Mouse (Mus musculus) 416B (cell line): Measurements from ENCODE around the gene Ubb.

ENCODE experiments used
- DNase-seq: peaks from one replicate; pipeline ENCODE4 v3.0.0; 2011; ENCODE audit warnings: low read depth

Gene Ubb

DNA sequence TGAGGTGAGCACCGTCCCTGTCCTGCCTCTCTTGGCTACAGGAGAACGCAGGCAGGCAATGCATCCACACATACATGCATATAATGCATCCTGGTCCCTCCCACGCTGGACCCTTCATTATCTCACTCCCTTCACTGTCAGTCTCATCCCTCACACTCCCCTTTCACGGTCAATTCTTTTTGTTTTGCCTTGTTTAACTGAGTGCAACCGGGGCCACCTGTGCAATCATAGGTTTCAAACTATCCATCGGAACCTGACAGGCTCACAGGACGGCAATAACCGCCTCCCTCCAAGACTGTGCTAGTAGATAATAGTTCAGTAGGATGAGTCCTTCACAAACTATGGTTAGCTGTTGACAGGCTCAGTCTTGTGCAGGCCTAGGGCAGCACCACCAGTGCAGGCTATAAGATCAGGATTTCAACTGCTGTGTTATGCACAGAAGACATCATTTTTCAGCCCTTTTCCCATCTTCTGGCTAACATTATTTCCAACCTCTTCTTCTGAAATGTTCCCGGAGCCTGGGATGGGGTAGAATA lies 33.8 kb downstream of the Ubb start:
- DNase-seq: no peak

DNA sequence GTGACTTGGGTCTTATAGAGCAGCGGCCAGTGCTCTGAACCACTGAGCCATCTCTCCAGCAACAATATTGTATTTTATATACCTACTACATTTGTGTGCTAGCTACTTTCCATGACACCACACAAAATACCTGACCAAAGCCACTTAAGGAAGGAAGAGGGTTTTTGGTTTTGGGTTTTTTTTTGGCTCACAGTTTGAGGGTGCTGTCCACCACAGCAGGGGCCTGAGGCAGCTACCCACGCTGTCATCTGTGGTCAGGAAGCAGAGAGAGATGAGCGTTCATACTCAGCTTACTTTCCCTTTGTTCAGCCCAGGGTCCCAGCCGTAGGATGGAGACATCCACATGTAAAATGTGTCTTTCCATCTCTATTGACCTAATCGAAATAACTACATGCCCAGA lies 36.1 kb downstream of the Ubb start:
- DNase-seq: peak; percentile 72

DNA sequence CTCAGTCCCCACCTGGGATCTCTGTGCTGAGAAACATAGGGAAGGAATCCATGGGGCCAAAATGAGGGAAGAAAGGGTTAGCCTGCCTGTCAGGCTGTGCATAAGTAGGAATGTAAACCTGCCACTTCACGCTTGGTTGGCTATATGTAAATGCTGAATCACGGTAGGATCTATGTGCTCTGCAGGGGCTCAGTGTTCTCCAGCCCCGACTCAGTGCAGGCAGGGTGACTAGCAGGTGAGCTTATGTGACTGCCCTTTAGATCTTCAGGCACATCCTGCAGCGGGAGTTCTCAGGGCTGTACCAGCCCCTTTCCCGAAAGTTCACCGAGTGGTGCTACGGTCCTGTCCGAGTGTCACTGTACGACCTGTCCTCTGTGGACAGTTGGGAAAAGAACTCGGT lies 38.4 kb downstream of the Ubb start:
- no peak for DNase-seq

DNA sequence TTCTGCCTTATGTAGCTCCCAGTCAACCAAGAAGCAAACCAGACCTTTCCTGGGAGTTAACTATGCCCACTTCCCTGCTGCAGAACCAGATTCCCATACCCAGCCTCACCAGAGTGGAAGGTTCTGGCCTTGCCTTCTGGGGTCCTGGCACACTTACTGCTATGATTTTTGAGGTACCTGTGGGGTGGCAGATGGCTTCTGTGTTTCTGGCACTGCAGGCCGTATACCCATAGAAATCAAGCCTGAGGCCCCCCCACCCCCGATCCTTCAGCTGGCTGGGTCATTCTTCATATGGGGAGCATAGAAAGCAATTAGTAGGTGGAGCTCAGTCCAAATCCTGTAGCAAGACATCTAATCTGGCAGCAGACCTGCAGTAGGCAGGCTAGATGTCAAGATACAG lies 40.1 kb downstream of the Ubb start:
- no peak for DNase-seq

DNA sequence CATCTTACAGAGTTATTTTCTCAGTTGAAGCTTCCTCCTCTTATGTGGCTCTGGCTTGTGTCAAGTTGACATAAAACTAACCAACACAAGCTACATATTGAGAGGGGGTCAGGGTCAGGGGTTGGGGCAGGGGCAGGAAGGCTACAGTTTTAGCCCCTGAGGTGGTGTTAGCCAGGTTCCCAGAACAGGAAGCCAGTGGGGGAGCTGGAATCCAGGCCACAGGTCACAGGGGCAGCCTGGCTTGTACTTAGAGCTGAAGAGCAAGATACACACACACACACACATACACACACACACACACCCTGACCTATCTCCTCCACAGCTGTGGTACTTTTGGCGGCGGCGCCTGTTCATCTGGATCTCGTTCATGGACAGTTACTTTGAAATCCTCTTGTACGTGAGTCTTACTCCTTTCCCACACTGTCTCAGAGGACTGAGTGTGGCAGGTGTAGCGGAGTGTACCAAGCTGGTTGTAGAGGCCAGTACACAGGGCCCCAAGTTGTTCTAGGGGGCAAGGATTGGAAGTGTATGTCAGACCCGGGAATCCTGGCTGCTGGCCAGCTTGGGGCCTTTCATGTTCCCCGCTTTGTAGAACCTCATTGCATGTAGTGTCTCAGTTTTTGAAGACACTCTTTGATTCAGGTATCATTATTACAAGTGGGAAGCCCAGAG lies 41.1 kb downstream of the Ubb start:
- DNase-seq: no peak

DNA sequence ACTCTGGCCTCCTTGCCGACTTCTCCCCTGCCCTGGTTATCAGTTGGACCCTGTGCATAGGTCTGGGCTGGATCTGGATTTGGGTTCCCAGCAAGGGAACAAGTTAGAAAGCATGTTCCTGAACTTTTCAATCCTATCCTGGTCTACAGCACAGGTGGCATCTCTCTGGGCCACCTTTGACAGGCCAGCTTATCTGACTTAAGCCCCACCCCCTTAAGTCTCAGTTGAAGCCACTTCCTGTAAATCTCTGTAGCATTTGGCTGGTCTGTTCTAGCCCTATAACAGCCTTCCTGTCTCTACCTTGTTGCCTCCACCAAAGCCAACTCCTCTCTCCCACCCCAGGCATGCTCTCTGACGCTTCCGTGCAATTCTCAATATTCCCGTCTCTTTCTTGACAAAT lies 47.6 kb downstream of the Ubb start:
- DNase-seq: no peak

DNA sequence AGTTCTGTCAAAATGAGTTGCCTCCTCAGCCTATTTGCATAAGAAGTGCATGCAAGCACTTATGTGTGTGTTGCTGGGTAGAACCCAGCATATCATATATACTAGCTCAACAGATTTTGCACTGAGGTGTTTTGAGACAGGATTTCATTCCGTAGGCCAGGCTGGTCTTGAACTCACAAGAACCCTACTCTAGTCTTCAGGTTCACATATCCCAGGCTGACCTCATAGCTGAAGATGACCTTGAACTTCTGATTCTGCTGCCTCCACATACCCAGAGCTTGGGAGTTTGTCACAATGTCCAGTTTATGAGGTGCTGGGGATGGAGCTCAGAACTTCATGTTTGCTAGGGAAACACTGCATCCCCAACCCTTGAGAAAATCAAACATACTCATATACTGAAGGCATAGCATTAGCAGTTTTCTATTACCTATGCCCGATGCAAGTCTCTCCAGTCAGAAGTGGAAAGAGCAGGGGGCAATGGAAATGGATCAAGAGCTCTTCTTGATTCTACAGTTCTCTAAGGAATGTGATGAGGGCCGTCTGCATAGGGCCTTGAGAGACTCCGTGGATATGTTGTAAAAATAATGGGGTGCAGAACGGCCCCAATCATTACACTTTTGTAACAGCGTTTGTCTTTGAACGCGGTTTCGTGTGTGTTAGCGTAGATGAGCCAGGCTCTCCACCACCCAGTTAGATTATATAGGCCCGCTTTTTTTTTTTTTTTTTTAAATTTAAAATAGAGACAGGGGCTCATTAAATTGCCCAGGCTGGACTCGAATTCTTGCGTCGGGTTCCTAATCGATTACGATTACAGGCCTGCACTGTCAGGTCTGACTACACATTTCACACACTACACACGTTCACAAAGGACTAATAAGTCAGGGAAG lies 51.0 kb downstream of the Ubb start:
- no peak for DNase-seq
